Mouse (Mus musculus): ENCODE data around the gene Faah.

- TF ChIP-seq ZC3H11A (IDR thresholded peaks at IDR 0.05; ENCODE audit: borderline replicate concordance, low read depth, low read length) (no peak), CHD2 (IDR thresholded peaks at IDR 0.05; ENCODE audit: low read depth, low read length) (no peak)
Observed at GRCm38 (mm10) chr4:116017902-116018746, at the start of gene Faah.

Data from ES-E14 (cell line).